11 mouse cellular contexts compared by ENCODE assay signal in genomic region chr10:14132061-14132460, GRCm38 (mm10).
"Had no signal": no experiment of that assay in that cellular context is flagged by ENCODE, and none has a peak within 500 bp of the region (broad histone marks: within the 10 kb centered on the region; RNA-seq: fewer than 3 reads in every experiment).

No protein-coding gene starts in this region.

- H3K27me3 ChIP-seq: liver, embryonic 13.5 days had no signal

- H3K27ac ChIP-seq: liver, embryonic 13.5 days had no signal

- H3K36me3 ChIP-seq: liver, embryonic 13.5 days had no signal

- H3K9me3 ChIP-seq: liver, embryonic 13.5 days had no signal

- H3K4me3 ChIP-seq: liver, embryonic 13.5 days had no signal

- H3K4me1 ChIP-seq: liver, embryonic 13.5 days had no signal

- DNase-seq: kidney, adult 11 months; kidney, adult 9 months; kidney, postnatal 14 days; liver, embryonic 13.5 days; lung, adult 2 months; lung, postnatal 14 days; lung, postnatal 4 days; midbrain, embryonic 14.5 days; right cerebral cortex, postnatal 14 days; right cerebral cortex, postnatal 4 days; thymus, postnatal 25 days had no signal
